Mouse (Mus musculus) erythroblast, embryonic 14.5 days (primary cell): ENCODE results near the gene Slmap. TPM values are rescaled to one million over a fixed set of nuclear protein-coding genes. Genes with fewer than 3 reads are reported as not detected.

Source experiments
- H3K27me3 ChIP-seq: 2 replicates; pipeline ENCODE4 v1.6.1; 2012; ENCODE audit warnings: inconsistent platforms; ENCODE audit not compliant: control insufficient read depth
- H3K36me3 ChIP-seq: 2 replicates; pipeline ENCODE4 v1.6.1; 2012; ENCODE audit warnings: mild to moderate bottlenecking, inconsistent platforms; ENCODE audit not compliant: control insufficient read depth
- H3K4me1 ChIP-seq: 2 replicates; pipeline ENCODE4 v1.6.1; 2012; ENCODE audit warnings: inconsistent platforms; ENCODE audit not compliant: control insufficient read depth
- H3K4me3 ChIP-seq: replicated peaks from 2 replicates; pipeline ENCODE3; 2012; ENCODE audit warnings: moderate library complexity, mild to moderate bottlenecking, inconsistent platforms
- H3K9me3 ChIP-seq: 2 replicates; pipeline ENCODE4 v1.6.1; 2012; ENCODE audit warnings: low read length, inconsistent platforms, mixed read lengths; ENCODE audit not compliant: control insufficient read depth
- GATA1 ChIP-seq: IDR thresholded peaks from 2 replicates; pipeline ENCODE4 v1.6.1; 2012; ENCODE audit warnings: low read length, inconsistent platforms, mixed read lengths
- TAL1 ChIP-seq: IDR thresholded peaks from 3 replicates; pipeline ENCODE4 v1.6.1; 2012; ENCODE audit warnings: low read length, inconsistent platforms, mixed read lengths
- polyA plus RNA-seq: library from polyadenylated mRNA; stranded (reverse); fragments of >175 nt; gene quantifications from 2 replicates; pipeline ENCODE4 v1.2.3, GENCODE M21; 2012

The Slmap gene
- polyA plus RNA-seq, 1 experiment, result 0.36 TPM

DNA sequence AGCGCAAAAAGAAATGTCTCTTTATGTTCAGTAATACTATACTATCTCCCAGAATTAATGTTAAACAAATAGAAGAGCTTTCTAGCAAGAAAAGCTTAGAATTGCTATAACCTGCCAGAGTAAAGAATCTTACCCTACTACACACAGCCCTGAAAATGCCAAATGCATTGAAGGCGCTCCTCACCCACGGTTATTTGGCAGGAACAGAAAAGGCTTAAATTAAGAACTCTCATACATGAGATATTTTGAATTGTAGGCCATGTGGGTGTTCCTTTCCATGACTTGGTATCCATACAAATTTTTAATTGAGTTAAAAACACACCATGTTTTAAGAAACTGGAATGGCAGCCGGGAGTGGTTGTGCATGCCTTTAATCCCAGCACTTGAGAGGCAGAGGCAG is 4.5 kb upstream of the Slmap start:
- Histone ChIP-seq H3K36me3 (no peaks in the 10 kb centered on the region), H3K9me3 (no peaks in the 10 kb centered on the region), H3K27me3 (peaks cover 6% of the 10 kb centered on the region; the same call in 1 of the 2 replicates), H3K4me1 (peaks cover 6% of the 10 kb centered on the region), H3K4me3 (no peak overlapping the region)
- TF ChIP-seq TAL1, result no peak
- TF ChIP-seq GATA1, result no peak

DNA sequence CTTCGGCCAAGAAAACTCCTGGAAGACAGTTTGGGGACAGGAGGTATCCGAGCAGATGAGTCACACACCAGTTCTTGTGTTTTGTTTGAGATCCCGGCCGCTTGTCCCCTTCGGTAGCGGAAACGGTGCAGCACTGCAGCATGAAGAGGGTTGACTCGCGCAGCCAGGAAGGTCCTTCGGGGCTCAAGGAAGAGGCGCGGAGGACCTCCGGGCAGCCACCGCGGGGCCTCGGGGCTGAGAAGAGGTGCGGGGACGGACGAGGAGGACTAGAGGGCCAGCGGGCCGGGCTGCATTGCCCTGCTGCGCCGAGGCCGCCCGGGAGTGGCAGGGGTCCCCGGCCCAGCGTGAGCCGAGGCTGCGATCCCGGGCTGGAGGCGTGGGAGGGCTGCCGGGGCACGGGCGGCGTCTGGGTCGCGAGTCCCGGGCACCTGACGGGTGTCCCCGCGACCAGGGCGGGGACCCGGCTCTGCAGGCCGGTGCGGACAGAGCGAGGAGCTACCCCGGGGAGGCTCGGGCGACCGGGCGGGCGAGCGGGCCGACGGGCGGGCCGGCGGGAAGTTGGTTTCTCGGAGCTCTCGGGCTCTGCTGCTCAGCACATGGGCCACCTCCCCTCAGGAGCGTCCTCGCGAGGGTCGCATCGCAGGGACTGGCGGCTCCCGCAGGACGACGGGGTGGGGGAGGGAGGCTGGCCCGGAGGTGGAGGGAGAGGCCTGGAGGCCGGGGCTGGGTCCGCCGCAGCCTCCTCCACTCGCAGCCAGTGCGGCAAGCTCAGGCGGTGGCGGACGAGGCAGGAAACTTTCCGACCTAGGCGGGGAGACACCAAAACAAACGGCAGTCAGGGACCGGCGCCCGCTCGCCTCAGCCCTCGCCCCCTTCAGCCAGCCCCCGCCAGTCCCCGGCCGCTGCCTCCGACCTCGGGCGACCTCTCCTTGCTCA is 642 bp downstream of the Slmap start:
- Histone ChIP-seq H3K4me1 (peaks cover 45% of the 10 kb centered on the region), H3K36me3 (peaks cover 30% of the 10 kb centered on the region), H3K9me3 (no peaks in the 10 kb centered on the region), H3K27me3 (peaks cover 4% of the 10 kb centered on the region; the same call in 1 of the 2 replicates), H3K4me3 (peak overlapping the region; percentile 83)
- no peak for TF ChIP-seq TAL1

DNA sequence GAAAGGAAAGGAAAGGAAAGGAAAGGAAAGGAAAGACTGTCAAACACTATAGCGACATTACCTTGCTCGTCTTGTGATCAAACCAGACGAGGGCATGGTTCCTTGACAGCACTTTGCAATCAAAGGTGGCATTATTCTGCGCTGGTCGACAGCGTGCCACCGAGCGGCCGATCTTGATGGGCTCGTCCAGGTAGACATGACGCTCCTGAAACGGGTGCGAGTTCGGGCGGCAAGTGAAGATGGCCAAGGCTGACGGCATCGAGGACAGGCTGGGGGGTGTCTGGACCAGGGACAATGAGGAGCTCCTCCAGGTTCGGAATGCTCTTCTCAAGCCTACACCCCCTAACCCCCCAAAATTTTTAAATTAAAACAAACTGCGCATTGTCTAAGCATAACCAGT is 1.5 kb downstream of the Slmap start:
- H3K36me3 ChIP-seq, result peaks cover 35% of the 10 kb centered on the region
- H3K4me3 ChIP-seq, result peak overlapping the region; percentile 83
- H3K4me1 ChIP-seq, result peaks cover 50% of the 10 kb centered on the region
- no peak for TF ChIP-seq GATA1
- no peak for TF ChIP-seq TAL1
- H3K9me3 ChIP-seq, result no peaks in the 10 kb centered on the region
- peaks cover 3% of the 10 kb centered on the region; the same call in 1 of the 2 replicates for H3K27me3 ChIP-seq

DNA sequence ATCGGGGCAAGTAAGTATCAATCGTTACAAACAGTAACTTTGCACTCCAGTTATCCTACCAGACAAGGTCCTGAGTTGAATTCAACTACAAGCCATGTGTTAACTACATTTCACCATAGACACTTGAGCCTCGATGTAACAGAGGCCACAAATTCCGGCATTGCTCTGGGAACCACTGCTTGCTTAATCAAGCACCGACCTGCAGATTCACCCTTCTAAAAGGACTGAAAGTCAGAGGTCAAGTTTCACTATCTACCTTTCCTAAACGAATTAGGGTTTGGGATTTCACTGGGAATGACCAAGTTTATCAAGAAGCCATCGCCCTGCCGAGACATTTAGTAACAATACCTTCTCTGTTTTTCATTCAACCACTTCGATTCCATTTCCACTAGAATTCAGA is 2.0 kb downstream of the Slmap start:
- peaks cover 37% of the 10 kb centered on the region for H3K36me3 ChIP-seq
- no peaks in the 10 kb centered on the region for H3K9me3 ChIP-seq
- TF ChIP-seq GATA1, result no peak
- TF ChIP-seq TAL1, result no peak
- H3K4me1 ChIP-seq, result peaks cover 52% of the 10 kb centered on the region
- H3K4me3 ChIP-seq, result peak overlapping the region; percentile 83
- H3K27me3 ChIP-seq, result no peaks in the 10 kb centered on the region

DNA sequence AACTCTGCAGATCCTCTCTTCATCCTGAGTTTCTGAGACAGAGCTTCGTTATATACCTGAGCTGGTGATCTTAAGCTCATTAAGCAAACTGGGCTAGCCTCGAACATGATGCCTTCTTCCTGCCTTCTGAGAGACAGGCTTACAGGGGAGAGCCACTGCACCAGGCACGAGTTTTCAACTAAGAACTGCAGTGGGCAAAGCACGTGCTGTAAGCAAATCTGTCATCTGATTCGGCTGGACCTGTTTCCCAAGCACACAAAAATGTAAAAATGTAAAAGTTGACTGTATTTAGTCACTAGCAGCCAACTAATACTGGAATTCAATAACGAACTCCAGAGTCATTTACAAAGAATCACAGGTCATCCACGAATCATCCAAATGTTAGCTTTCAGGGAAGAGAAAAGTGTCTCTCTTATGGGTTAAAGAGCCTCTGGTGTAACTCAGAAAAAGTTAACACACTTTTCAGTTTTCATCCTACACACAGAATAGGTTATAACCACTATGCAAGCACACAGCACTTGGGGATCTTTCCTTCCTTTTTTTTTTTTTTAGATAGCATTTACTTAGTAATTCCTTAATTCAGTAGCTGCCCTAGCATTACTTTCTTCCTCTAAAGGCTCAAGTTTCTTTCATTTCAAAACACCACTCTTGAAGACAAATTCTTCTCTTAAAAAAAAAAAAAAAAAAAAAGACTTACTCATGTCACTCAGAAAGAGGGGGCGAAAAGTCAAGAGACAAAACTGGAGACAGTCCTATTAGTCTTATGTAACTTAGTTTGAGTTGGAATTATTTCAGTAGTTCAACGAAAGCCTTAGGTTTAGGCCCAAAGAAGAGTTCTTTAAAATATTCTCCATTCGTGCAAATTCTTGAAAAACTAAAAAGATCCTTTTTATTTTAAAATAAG is 3.1 kb downstream of the Slmap start:
- no peaks in the 10 kb centered on the region for H3K27me3 ChIP-seq
- TF ChIP-seq TAL1 (no peak), GATA1 (no peak)
- H3K4me3 ChIP-seq, result peak overlapping the region; percentile 45
- H3K4me1 ChIP-seq, result peaks cover 57% of the 10 kb centered on the region
- no peaks in the 10 kb centered on the region for H3K9me3 ChIP-seq
- H3K36me3 ChIP-seq, result peaks cover 41% of the 10 kb centered on the region

DNA sequence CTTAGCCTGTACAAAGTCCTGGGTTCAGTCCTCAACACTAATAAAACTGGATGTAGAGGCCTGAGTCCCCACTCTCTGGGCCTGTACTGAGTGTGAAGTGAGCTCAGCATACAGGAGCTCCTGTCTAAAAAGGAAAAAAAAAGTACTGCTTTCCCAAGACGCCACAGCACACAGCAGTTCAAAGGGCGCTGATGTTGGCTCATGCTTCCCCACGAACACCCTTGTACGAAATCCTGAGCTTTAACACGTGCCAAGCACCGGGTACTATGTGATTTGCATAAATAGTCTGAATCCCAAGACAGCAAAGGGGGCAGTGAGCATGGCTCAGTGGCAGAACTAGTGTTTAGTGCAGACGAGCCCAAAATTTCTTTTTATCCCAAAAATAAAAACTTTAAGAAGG is 4.4 kb downstream of the Slmap start:
- peaks cover 56% of the 10 kb centered on the region for H3K4me1 ChIP-seq
- H3K9me3 ChIP-seq, result no peaks in the 10 kb centered on the region
- H3K4me3 ChIP-seq, result no peak overlapping the region
- TF ChIP-seq GATA1, result no peak
- no peak for TF ChIP-seq TAL1
- no peaks in the 10 kb centered on the region for H3K27me3 ChIP-seq
- peaks cover 43% of the 10 kb centered on the region for H3K36me3 ChIP-seq

DNA sequence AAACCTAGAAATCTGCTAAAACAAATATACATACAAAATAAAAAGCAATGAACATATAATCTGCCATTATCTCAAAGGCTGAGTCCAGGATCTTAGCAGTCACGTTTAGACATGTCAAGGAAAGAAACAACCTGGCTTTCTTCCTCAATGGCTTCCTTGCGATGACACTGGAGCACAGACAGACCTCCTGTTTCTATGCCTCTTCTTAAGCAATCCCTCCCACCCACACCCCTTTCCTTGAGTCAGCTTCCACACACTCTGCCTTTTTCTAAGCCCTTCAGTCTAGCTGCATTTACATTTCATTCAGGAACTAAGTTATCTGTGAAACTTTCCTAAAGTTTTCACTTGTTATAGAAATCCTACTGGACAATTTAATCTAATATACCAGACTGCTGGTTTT is 6.4 kb downstream of the Slmap start:
- H3K9me3 ChIP-seq, result no peaks in the 10 kb centered on the region
- TF ChIP-seq GATA1 (no peak), TAL1 (no peak)
- peaks cover 48% of the 10 kb centered on the region for H3K36me3 ChIP-seq
- H3K4me1 ChIP-seq, result peaks cover 45% of the 10 kb centered on the region
- H3K27me3 ChIP-seq, result no peaks in the 10 kb centered on the region
- H3K4me3 ChIP-seq, result no peak overlapping the region

DNA sequence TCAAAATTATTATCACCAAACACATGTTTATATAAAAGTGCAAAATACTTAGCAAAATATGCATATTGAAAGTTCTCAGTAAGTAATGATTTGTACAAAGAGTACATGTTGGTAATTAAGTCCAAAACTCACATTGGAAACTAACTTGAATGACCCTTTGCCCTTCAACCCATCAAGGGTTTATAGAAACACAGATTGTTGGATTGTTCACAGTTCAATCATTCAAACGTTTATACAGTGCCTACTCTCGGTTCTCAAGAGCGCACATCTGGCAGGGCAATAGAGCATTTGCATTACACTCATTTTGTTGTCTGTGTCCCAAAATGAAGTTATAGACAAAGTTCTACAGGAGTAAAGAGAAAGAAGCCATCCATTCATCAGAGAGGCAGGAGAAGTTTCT is 8.8 kb downstream of the Slmap start:
- TF ChIP-seq TAL1 (no peak), GATA1 (no peak)
- Histone ChIP-seq H3K4me3 (no peak overlapping the region), H3K27me3 (no peaks in the 10 kb centered on the region), H3K36me3 (peaks cover 45% of the 10 kb centered on the region), H3K4me1 (peaks cover 28% of the 10 kb centered on the region), H3K9me3 (no peaks in the 10 kb centered on the region)

DNA sequence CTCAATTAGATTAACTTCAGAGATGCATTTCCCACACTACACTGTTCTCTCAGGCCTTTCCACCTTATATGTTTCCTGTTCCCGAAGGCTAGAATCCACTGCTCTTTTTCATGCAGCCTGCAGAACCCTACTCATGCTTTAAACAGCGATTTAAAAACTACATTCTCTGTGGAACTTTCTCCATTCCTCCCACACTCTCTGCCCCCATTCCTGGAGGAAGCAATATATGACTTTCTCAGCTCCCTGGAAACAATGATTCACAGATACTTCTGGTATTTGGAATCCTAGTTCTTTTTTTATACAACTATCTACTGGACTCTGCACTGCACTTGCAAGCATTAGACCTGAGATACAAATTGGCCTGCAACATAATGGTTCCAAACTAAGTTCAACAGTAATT is 11.6 kb downstream of the Slmap start:
- H3K36me3 ChIP-seq, result peaks cover 29% of the 10 kb centered on the region

More for the DNA sequence above, 11.6 kb downstream of the Slmap start:
- TF ChIP-seq GATA1 (no peak), TAL1 (no peak)
- Histone ChIP-seq H3K4me1 (peaks cover 7% of the 10 kb centered on the region), H3K9me3 (no peaks in the 10 kb centered on the region), H3K4me3 (no peak overlapping the region), H3K27me3 (no peaks in the 10 kb centered on the region)
